Mouse (Mus musculus) myocyte (in vitro differentiated cells): Measurements from ENCODE around the gene Rgma. TPM values are rescaled to one million over a fixed set of nuclear protein-coding genes. Genes with fewer than 3 reads are reported as not detected.

Experiments
- H3K27me3 ChIP-seq: one replicate; pipeline ENCODE4 v1.6.1; 2011; ENCODE audit not compliant: control insufficient read depth, insufficient read depth, insufficient read length
- H3K36me3 ChIP-seq: one replicate; pipeline ENCODE4 v1.6.1; 2011; ENCODE audit not compliant: control insufficient read depth, insufficient read depth
- H3K4me2 ChIP-seq: one replicate; pipeline ENCODE4 v1.6.1; 2011; ENCODE audit warnings: low read depth, control low read depth
- H3K4me3 ChIP-seq: one replicate; pipeline ENCODE4 v1.5.1; 2011; ENCODE audit warnings: mild to moderate bottlenecking, control low read depth, moderate library complexity
- H3K79me2 ChIP-seq: one replicate; pipeline ENCODE4 v1.6.1; 2011; ENCODE audit not compliant: control insufficient read depth, insufficient read depth
- H3ac ChIP-seq: one replicate; pipeline ENCODE4 v1.6.1; 2011; ENCODE audit not compliant: control insufficient read depth, insufficient read length
- CEBPB ChIP-seq: IDR thresholded peaks from 2 replicates; pipeline ENCODE4 v1.6.1; 2011; ENCODE audit warnings: mild to moderate bottlenecking, moderate library complexity; ENCODE audit not compliant: poor library complexity, insufficient read depth, severe bottlenecking
- E2F4 ChIP-seq: IDR thresholded peaks from one replicate; pipeline ENCODE4 v1.6.1; 2011; ENCODE audit warnings: mild to moderate bottlenecking, control low read depth, moderate library complexity; ENCODE audit not compliant: insufficient read depth
- MAX ChIP-seq: IDR thresholded peaks from one replicate; pipeline ENCODE4 v1.6.1; 2011; ENCODE audit warnings: low read depth, mild to moderate bottlenecking, control low read depth
- MYOD1 ChIP-seq, 3 experiments: IDR thresholded peaks; one replicate each; pipeline ENCODE4 v1.6.1; 2011; ENCODE audit warnings: control low read depth in 2 of 3, low read depth in 2 of 3, mild to moderate bottlenecking in 2 of 3, moderate library complexity in 1 of 3; ENCODE audit not compliant: insufficient read length in 2 of 3, control insufficient read depth in 1 of 3
- MYOG ChIP-seq, 3 experiments: IDR thresholded peaks; one replicate each; pipeline ENCODE4 v1.6.1; 2011; ENCODE audit warnings: control low read depth in 2 of 3, low read depth in 2 of 3, mild to moderate bottlenecking in 2 of 3; ENCODE audit not compliant: insufficient read length in 2 of 3, control insufficient read depth in 1 of 3, insufficient read depth in 1 of 3
- POLR2A ChIP-seq: IDR thresholded peaks from one replicate; pipeline ENCODE4 v1.6.1; 2011; ENCODE audit warnings: low read depth, mild to moderate bottlenecking, control low read depth, moderate library complexity; ENCODE audit not compliant: insufficient read length
- POLR2AphosphoS2 ChIP-seq: IDR thresholded peaks from one replicate; pipeline ENCODE4 v1.6.1; 2011; ENCODE audit warnings: low read depth, control low read depth; ENCODE audit not compliant: insufficient read length
- REST ChIP-seq: IDR thresholded peaks from one replicate; pipeline ENCODE4 v1.6.1; 2011; ENCODE audit warnings: mild to moderate bottlenecking, control low read depth, moderate library complexity; ENCODE audit not compliant: insufficient read depth, insufficient read length
- SRF ChIP-seq: IDR thresholded peaks from one replicate; pipeline ENCODE4 v1.6.1; 2011; ENCODE audit warnings: low read depth; ENCODE audit not compliant: control insufficient read depth, insufficient read length
- TCF12 ChIP-seq: IDR thresholded peaks from one replicate; pipeline ENCODE4 v1.6.1; 2011; ENCODE audit warnings: mild to moderate bottlenecking, control low read depth; ENCODE audit not compliant: poor library complexity, insufficient read depth, severe bottlenecking
- TCF3 ChIP-seq: IDR thresholded peaks from one replicate; pipeline ENCODE4 v1.6.1; 2011; ENCODE audit warnings: low read depth, control low read depth; ENCODE audit not compliant: insufficient read length
- USF1 ChIP-seq: IDR thresholded peaks from one replicate; pipeline ENCODE4 v1.6.1; 2011; ENCODE audit warnings: low read depth, mild to moderate bottlenecking, control low read depth, moderate library complexity
- polyA plus RNA-seq: library from polyadenylated mRNA; unstranded; fragments of >200 nt; fragmentation: generic; extraction: Trizol; gene quantifications from one replicate; pipeline ENCODE4 v1.2.1, GENCODE M21; 2012; ENCODE audit warnings: missing spikeins

Rgma gene
- polyA plus RNA-seq, 1 experiment, result 34.0 TPM

DNA sequence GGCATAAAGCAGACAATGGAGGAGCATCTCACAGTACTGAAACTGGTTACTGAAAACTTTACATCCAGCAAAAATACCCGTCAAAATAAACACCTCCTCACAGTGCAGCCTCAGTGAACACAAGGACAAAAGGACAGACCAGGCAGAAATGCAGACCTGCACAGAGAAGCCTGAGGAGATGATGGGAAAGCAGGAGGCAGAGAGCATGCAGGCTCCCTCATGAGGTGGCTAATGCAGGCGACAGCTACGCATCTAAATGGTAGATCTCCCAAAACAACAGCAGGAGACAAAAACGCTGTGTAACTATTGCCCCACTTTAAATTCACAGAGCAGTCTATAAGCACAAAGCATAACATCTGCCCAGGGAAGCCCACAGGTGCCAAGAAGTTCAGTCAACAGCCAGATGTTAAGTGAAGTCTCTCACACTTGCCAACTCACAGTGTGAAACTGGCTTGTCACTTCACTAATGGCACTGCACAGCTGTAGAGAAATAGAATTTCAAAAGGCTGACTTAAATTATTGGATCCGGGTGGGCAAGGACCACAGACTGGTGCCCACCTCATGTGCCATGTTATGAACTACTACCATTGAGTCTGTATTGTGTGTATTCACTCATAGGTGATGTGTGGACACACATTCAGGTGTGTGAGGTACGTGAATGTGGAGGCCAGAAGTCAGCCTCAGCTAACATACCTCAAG is 58.5 kb downstream of the Rgma start:
- H3K79me2 ChIP-seq, result peaks cover 20% of the 10 kb centered on the region
- no peak for TF ChIP-seq TCF12
- TF ChIP-seq CEBPB, result no peak
- no peak for TF ChIP-seq SRF
- no peak for TF ChIP-seq MYOD1 (IDR thresholded peaks at IDR 0.05; ENCODE audit: control insufficient read depth in 1 of 3, insufficient read length in 2 of 3, low read depth in 2 of 3)
- TF ChIP-seq POLR2AphosphoS2, result no peak
- H3K36me3 ChIP-seq, result peaks cover 71% of the 10 kb centered on the region
- no peak overlapping the region for H3ac ChIP-seq
- H3K4me3 ChIP-seq, result no peak overlapping the region
- no peak overlapping the region for H3K4me2 ChIP-seq
- H3K27me3 ChIP-seq, result no peaks in the 10 kb centered on the region

GRCm38 (mm10) chr7:73434336-73434677 is 59.0 kb downstream of the Rgma start:
- no peak overlapping the region for H3K4me2 ChIP-seq
- peaks cover 20% of the 10 kb centered on the region for H3K79me2 ChIP-seq
- peaks cover 71% of the 10 kb centered on the region for H3K36me3 ChIP-seq
- no peak overlapping the region for H3K4me3 ChIP-seq
- H3ac ChIP-seq, result no peak overlapping the region
- H3K27me3 ChIP-seq, result no peaks in the 10 kb centered on the region
- TF ChIP-seq POLR2AphosphoS2, result peak; percentile 59
- no peak for TF ChIP-seq MAX
- TF ChIP-seq POLR2A, result peak; percentile 42

- Histone ChIP-seq H3K27me3 (no peaks in the 10 kb centered on the region), H3K36me3 (peaks cover 75% of the 10 kb centered on the region), H3K4me2 (no peak overlapping the region), H3K4me3 (no peak overlapping the region), H3ac (no peak overlapping the region), H3K79me2 (peaks cover 20% of the 10 kb centered on the region)
- TF ChIP-seq SRF, result no peak
- no peak for TF ChIP-seq POLR2AphosphoS2
- TF ChIP-seq POLR2A, result no peak
- no peak for TF ChIP-seq MYOG (IDR thresholded peaks at IDR 0.05; ENCODE audit: control insufficient read depth in 1 of 3, insufficient read depth in 1 of 3, insufficient read length in 2 of 3, low read depth in 2 of 3)
- no peak for TF ChIP-seq REST
- TF ChIP-seq E2F4, result no peak
- TF ChIP-seq USF1, result no peak
- TF ChIP-seq MAX, result no peak
- TF ChIP-seq CEBPB, result no peak
Observed at GRCm38 (mm10) chr7:73435685-73436084, 60.4 kb downstream of the Rgma start.

DNA sequence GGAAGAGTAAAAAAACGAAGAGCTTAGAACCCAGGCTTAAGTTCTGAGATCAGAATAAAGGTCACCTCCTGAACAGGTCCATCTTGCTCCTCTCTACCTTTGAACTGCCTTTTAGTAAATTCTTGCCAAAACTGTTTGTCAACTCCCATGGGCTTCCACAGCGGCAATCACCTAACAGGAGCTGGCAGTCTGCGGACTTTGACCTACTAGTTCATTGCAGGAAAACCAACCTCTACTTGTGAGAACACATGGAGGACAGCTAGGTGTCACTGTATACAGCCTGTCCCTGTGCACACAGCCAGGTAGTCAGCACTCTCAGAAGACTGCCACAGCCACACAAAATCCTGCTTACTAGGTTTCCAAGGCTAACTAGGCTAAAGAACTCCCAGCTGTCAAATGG is 66.5 kb downstream of the Rgma start:
- TF ChIP-seq REST, result no peak
- no peak for TF ChIP-seq USF1
- TF ChIP-seq E2F4, result no peak
- TF ChIP-seq TCF3, result no peak
- no peak for TF ChIP-seq CEBPB
- TF ChIP-seq MYOD1 (IDR thresholded peaks at IDR 0.05; ENCODE audit: control insufficient read depth in 1 of 3, insufficient read length in 2 of 3, low read depth in 2 of 3), result no peak
- TF ChIP-seq POLR2A, result no peak
- no peak for TF ChIP-seq TCF12
- TF ChIP-seq MAX, result no peak
- TF ChIP-seq POLR2AphosphoS2, result no peak
- no peak for TF ChIP-seq SRF
- no peak for TF ChIP-seq MYOG (IDR thresholded peaks at IDR 0.05; ENCODE audit: control insufficient read depth in 1 of 3, insufficient read depth in 1 of 3, insufficient read length in 2 of 3, low read depth in 2 of 3)
- H3K36me3 ChIP-seq, result peaks cover 97% of the 10 kb centered on the region
- no peaks in the 10 kb centered on the region for H3K27me3 ChIP-seq
- no peaks in the 10 kb centered on the region for H3K79me2 ChIP-seq
- H3K4me2 ChIP-seq, result no peak overlapping the region
- no peak overlapping the region for H3K4me3 ChIP-seq
- no peak overlapping the region for H3ac ChIP-seq

DNA sequence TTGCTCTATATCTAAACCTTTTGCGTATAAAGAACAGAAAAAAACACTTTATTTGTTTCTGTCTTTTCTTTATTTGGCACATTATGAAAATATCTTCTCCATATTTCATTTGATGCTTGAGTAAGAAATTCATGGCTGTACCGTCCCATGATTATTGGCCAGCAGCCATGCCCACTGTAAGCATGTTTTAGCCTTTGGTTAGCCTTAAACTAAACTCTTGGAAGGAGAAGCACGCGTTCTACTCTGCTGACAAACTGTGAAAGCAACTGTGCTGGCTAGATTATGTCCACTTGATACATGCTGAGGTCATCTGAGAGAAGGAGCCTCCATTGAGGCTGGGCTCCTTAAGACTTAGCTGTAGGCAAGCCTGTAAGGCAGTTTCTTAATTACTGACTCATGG is 66.9 kb downstream of the Rgma start:
- no peaks in the 10 kb centered on the region for H3K79me2 ChIP-seq

More for the DNA sequence above, 66.9 kb downstream of the Rgma start:
- Histone ChIP-seq H3K4me3 (no peak overlapping the region), H3K4me2 (no peak overlapping the region), H3ac (no peak overlapping the region), H3K36me3 (peaks cover 98% of the 10 kb centered on the region), H3K27me3 (no peaks in the 10 kb centered on the region)
- TF ChIP-seq SRF, result no peak
- no peak for TF ChIP-seq REST
- no peak for TF ChIP-seq MYOD1 (IDR thresholded peaks at IDR 0.05; ENCODE audit: control insufficient read depth in 1 of 3, insufficient read length in 2 of 3, low read depth in 2 of 3)
- no peak for TF ChIP-seq POLR2AphosphoS2
- TF ChIP-seq USF1, result no peak
- no peak for TF ChIP-seq CEBPB
- no peak for TF ChIP-seq MAX
- no peak for TF ChIP-seq TCF12
- no peak for TF ChIP-seq POLR2A
- TF ChIP-seq E2F4, result no peak
- no peak for TF ChIP-seq MYOG (IDR thresholded peaks at IDR 0.05; ENCODE audit: control insufficient read depth in 1 of 3, insufficient read depth in 1 of 3, insufficient read length in 2 of 3, low read depth in 2 of 3)
- no peak for TF ChIP-seq TCF3
